Mouse (Mus musculus) ovary, postnatal 36 days (tissue): Measurements from ENCODE around the gene Brwd3.

Experiments
- DNase-seq: peaks from one replicate; pipeline ENCODE4 v3.0.0; 2022; ENCODE audit warnings: low spot score, mixed read lengths

Gene Brwd3

GRCm38 (mm10) chrX:108834090-108834774 lies at the start of gene Brwd3:
Brwd3 (minus strand) TSS chrX:108834372.
- peak; percentile 79 for DNase-seq

GRCm38 (mm10) chrX:108862632-108863031 lies 28.5 kb upstream of the Brwd3 start:
- no peak for DNase-seq

GRCm38 (mm10) chrX:108842705-108843104 lies 8.5 kb upstream of the Brwd3 start:
- no peak for DNase-seq

- DNase-seq = no peak
Measured at GRCm38 (mm10) chrX:108836416-108836815, 2.2 kb upstream of the Brwd3 start.

DNA sequence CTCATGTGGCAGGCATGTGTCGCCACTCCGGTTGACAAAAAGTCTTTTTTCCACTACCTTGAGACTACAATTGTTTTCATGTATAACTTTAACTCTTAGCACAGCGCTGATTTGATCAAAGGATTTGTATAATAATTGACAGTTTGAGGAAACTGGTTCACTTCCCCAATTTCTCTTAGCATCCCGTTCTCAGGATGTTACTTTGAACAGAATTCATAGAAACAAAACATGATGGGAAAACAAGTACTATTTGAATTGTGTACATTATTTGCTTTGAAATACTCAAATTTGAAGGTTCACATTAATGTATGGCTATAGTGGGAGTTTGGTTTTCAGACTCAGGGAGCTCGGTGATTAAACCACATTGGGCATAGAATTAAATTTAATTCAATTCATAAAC lies 1.1 kb upstream of the Brwd3 start:
- no peak for DNase-seq

DNA sequence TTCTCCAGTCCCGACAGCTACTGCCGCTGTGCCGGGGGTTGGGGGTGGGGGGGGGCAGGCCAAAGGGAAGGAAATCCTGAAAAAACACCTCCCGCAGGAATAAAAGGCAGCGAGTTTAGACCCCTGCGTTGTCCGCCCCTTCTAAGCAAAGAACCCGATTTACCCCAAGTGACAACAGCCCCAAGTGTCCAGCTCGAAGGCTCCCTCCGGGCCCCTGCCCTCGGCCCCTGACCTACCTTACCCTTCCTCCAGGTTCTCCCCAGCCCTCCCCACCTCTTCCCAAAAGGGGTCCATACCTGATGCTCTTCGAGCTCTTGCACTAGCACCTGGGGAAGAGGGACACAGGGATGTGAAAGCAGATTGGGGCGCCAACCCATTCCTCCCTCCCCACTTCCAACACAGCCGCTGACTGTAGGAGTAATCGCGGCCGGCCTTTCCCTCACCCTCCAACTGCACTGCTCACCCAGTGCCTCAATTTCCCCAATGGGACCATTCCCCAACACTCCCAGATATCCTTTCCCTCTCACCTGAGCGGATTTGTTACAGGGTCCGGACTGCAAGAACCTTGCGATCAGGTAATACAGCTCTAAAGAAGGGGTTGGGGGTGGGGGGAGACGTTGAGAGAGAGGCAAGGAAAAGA lies 671 bp downstream of the Brwd3 start:
- DNase-seq = peak; percentile 16

GRCm38 (mm10) chrX:108832674-108833189 lies 1.4 kb downstream of the Brwd3 start:
- peak; percentile 72 for DNase-seq

DNA sequence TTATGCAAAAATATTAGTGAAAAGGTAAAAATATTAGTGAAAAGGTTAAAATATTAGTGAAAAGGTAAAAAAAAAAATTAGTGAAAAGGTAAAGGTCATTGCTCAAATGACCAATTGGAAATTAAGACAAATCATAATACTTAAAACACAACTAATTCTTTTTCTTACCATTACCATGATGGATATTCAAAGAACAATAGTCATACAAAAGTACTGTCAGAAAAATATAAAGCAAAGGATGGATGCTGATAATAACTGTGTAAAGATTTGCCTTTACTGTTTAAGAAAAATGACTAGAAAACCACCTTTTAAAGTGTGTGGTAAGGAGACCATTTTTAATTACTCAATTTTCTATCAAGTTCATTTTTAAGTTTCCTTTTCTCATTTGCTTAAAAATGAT lies 2.9 kb downstream of the Brwd3 start:
- DNase-seq = no peak

DNA sequence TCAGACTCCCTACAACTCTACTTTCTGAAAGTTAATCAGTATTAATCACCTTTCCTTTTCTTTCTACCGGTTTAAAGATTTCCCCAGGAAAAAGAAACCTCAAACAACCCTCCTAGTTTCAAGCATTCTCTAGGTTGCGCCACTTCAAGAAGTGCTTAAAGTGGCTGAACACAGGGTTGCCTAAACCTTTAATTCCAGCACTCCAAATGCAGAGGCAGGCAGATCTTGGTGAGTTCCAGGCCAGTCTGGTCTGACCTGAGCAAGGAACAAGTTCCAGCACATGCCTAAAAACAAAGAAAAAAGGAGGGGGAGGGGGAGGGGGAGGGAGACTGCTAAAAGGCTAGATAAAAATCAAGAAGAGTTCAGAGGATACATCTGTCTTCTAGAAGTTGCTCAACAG lies 6.1 kb downstream of the Brwd3 start:
- no peak for DNase-seq

DNA sequence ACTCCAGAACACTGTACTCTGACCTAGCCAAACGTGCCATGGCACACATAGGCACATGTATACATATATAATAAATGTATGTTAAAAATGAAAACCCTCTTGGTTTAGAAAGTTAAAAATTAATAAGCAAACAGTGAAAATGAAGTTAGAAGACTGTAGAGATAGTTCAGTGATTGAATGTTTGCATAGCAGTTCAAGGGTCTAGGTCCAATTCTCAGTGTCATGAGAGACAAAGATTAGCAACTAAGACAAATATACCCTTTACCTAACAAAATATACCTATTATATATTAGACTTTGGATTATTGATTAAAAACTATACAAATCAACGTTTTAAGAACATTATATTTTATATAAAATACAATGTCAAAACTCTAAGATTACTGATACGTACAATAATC lies 36.9 kb downstream of the Brwd3 start:
- no peak for DNase-seq

GRCm38 (mm10) chrX:108783724-108784123 lies 50.4 kb downstream of the Brwd3 start:
- DNase-seq = no peak

DNA sequence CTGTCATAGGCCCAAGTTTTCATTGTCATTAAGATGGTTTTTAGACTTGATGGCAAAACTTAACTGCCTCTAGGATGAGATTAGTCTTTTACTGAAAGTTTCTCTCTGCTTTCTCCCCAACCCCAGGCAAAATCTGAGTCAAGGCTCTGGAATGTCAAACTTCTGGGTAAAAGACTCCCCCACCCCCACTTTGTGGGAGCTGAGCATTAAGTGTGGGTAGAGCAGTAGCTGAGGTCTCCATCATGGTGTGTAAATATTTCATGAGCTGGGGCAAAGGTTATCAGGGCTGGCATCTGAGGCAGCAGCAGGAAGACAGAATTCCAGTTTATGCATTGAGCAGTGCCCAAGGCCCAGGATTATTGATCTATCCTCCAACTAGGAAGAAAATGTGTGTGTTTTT lies 102.4 kb downstream of the Brwd3 start:
- DNase-seq = no peak

GRCm38 (mm10) chrX:108729564-108729963 lies 104.6 kb downstream of the Brwd3 start:
- no peak for DNase-seq

- DNase-seq = no peak
Measured at GRCm38 (mm10) chrX:108729068-108729467, 105.1 kb downstream of the Brwd3 start.

DNA sequence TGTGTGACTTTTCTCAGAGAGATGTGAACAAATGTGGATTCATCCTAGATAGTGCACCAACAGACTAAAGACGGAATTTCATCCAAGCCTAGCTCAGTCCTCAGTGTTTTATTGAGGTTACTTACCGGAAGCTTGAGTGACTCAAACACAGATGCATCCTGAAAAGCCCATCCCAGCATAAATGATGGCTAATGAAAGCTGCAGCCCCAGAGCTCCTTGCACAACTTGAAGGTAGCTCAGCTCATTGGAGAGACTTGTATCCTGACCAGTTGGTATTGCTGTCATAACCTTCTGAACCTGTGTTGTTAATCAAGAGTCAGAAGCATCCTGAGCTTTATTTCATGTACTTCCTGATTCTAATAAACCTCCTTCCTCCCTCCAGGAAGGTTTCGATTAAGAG lies 105.8 kb downstream of the Brwd3 start:
- no peak for DNase-seq

GRCm38 (mm10) chrX:108724241-108724640 lies 109.9 kb downstream of the Brwd3 start:
- DNase-seq = no peak

GRCm38 (mm10) chrX:108722447-108722846 lies 111.7 kb downstream of the Brwd3 start:
- DNase-seq = no peak

- no peak for DNase-seq
Measured at GRCm38 (mm10) chrX:108704312-108704711, 129.9 kb downstream of the Brwd3 start.
